Comparison of ENCODE assay signal across 9 mouse cellular contexts in genomic region chr7:80216566-80216965, GRCm38 (mm10). TPM values are rescaled to one million over a fixed set of nuclear protein-coding genes. Genes with fewer than 3 reads are reported as not detected.
DNase-seq lines count a peak whose midpoint lies in the region; ATAC-seq and TF ChIP-seq lines count a peak whose summit lies in the region.
"Had no signal": no experiment of that assay in that cellular context is flagged by ENCODE, and none has a peak within 500 bp of the region (broad histone marks: within the 10 kb centered on the region; RNA-seq: fewer than 3 reads in every experiment).

No protein-coding gene starts in this region.

- H3K4me1 ChIP-seq in intestine, postnatal 0 days (replicated peaks; ENCODE audit: control insufficient read depth, insufficient read depth, low read length): no peaks in the 10 kb centered on the region
- 0 out of 2 replicates have a peak, but pooled peaks cover 2% of the 10 kb centered on the region for H3K4me1 ChIP-seq in intestine, embryonic 16.5 days (ENCODE audit: control insufficient read depth, insufficient read depth, low read length)

- TF ChIP-seq CTCF in intestine, postnatal 0 days (IDR thresholded peaks at IDR 0.05; ENCODE audit: low read depth): peak; percentile 20; the same call in 1 of the 2 replicates

- no peaks in the 10 kb centered on the region for H3K9me3 ChIP-seq in intestine, postnatal 0 days (ENCODE audit: control insufficient read depth)
- no peaks in the 10 kb centered on the region for H3K9me3 ChIP-seq in intestine, embryonic 16.5 days (ENCODE audit: control insufficient read depth, low read length)
- H3K9me3 ChIP-seq: megakaryocyte, embryonic 14.5 days had no signal

- H3K36me3 ChIP-seq in intestine, postnatal 0 days (ENCODE audit: control insufficient read depth, insufficient read depth): peaks cover 77% of the 10 kb centered on the region
- H3K36me3 ChIP-seq in intestine, embryonic 16.5 days (ENCODE audit: control insufficient read depth, insufficient read depth, low read length): 0 out of 2 replicates have a peak, but pooled peaks cover 15% of the 10 kb centered on the region

- WGBS in intestine, postnatal 0 days: 81% methylated on average over 8 of the region's 8 CpGs
- WGBS in intestine, embryonic 16.5 days: 82% methylated on average over 8 of the region's 8 CpGs

- no peak for ATAC-seq in intestine, postnatal 0 days
- no peak for ATAC-seq in intestine, embryonic 16.5 days

- no peak overlapping the region for H3K27ac ChIP-seq in intestine, postnatal 0 days (ENCODE audit: low read depth, low read length)
- no peak overlapping the region for H3K27ac ChIP-seq in intestine, embryonic 16.5 days (ENCODE audit: low read length)

- H3K4me2 ChIP-seq in intestine, postnatal 0 days (replicated peaks; ENCODE audit: low read depth): no peak overlapping the region
- H3K4me2 ChIP-seq in intestine, embryonic 16.5 days (ENCODE audit: low read depth, low read length): no peak overlapping the region

- no peak overlapping the region for H3K4me3 ChIP-seq in intestine, postnatal 0 days (ENCODE audit: low read depth, low read length)
- H3K4me3 ChIP-seq in intestine, embryonic 16.5 days (ENCODE audit: low read length): no peak overlapping the region
- H3K4me3 ChIP-seq: megakaryocyte, embryonic 14.5 days had no signal

- H3K27me3 ChIP-seq in intestine, postnatal 0 days (replicated peaks; ENCODE audit: control insufficient read depth, insufficient read depth, low read length): no peaks in the 10 kb centered on the region
- no peaks in the 10 kb centered on the region for H3K27me3 ChIP-seq in intestine, embryonic 16.5 days (replicated peaks; ENCODE audit: control insufficient read depth, insufficient read depth, low read length)
- H3K27me3 ChIP-seq: megakaryocyte, embryonic 14.5 days had no signal

- DNase-seq in 3T3-L1 (ENCODE audit: low read depth, low spot score): peak; percentile 20
- DNase-seq in brain, adult 2 months (ENCODE audit: low read depth, low spot score): peak; percentile 30
- peak; percentile 51 for DNase-seq in kidney, postnatal 10 days
- DNase-seq in skeletal muscle tissue, adult 2 months (ENCODE audit: low read depth, low spot score): peak; percentile 90
- no peak for DNase-seq in urinary bladder, adult 2 months (ENCODE audit: low spot score)
- no peak for DNase-seq in spleen, postnatal 36 days (ENCODE audit: low spot score in 2 of 2)

- no peak overlapping the region for H3K9ac ChIP-seq in intestine, postnatal 0 days (ENCODE audit: low read depth, low read length)
- H3K9ac ChIP-seq in intestine, embryonic 16.5 days (ENCODE audit: low read depth, low read length): no peak overlapping the region

RNA-seq across cellular contexts. Expression of gene Cib1, which starts 16.0 kb away (rescaled TPM):
- polyA plus RNA-seq in intestine, postnatal 0 days (2015; fragmentation: Nextera tagmentation; extraction: Ambion mirVana): 526 and 531 TPM in 2 replicates
- polyA plus RNA-seq in intestine, embryonic 16.5 days (2015; fragmentation: Nextera tagmentation; extraction: Ambion mirVana): 285 and 306 TPM in 2 replicates
- 66.1 and 85.6 TPM in 2 replicates for polyA plus RNA-seq in urinary bladder, adult 2 months (2012; rRNA removed)

RNA-seq across cellular contexts. Expression of gene Gdpgp1, which starts 16.1 kb away (rescaled TPM):
- 6.5 and 7.4 TPM in 2 replicates for polyA plus RNA-seq in intestine, postnatal 0 days (2015; fragmentation: Nextera tagmentation; extraction: Ambion mirVana)
- 7.6 and 8.1 TPM in 2 replicates for polyA plus RNA-seq in intestine, embryonic 16.5 days (2015; fragmentation: Nextera tagmentation; extraction: Ambion mirVana)
- 2.2 and 2.6 TPM in 2 replicates for polyA plus RNA-seq in urinary bladder, adult 2 months (2012; rRNA removed)

RNA-seq across cellular contexts. Expression of gene Ttll13, which starts 29.6 kb away (rescaled TPM):
- 0.77 and 1.3 TPM in 2 replicates for polyA plus RNA-seq in intestine, postnatal 0 days (2015; fragmentation: Nextera tagmentation; extraction: Ambion mirVana)
- polyA plus RNA-seq in intestine, embryonic 16.5 days (2015; fragmentation: Nextera tagmentation; extraction: Ambion mirVana): 0.56 and 0.69 TPM in 2 replicates
- 1.2 and 1.7 TPM in 2 replicates for polyA plus RNA-seq in urinary bladder, adult 2 months (2012; rRNA removed)

RNA-seq across cellular contexts. Expression of gene Sema4b, which starts 29.9 kb away (rescaled TPM):
- polyA plus RNA-seq in intestine, postnatal 0 days (2015; fragmentation: Nextera tagmentation; extraction: Ambion mirVana): 23.1 and 25.1 TPM in 2 replicates
- 14.9 and 16.3 TPM in 2 replicates for polyA plus RNA-seq in intestine, embryonic 16.5 days (2015; fragmentation: Nextera tagmentation; extraction: Ambion mirVana)
- polyA plus RNA-seq in urinary bladder, adult 2 months (2012; rRNA removed): 15.8 and 27.2 TPM in 2 replicates

RNA-seq across cellular contexts. Expression of gene Ngrn, which starts 44.4 kb away (rescaled TPM):
- polyA plus RNA-seq in intestine, postnatal 0 days (2015; fragmentation: Nextera tagmentation; extraction: Ambion mirVana): 28.2 and 30.2 TPM in 2 replicates
- polyA plus RNA-seq in intestine, embryonic 16.5 days (2015; fragmentation: Nextera tagmentation; extraction: Ambion mirVana): 52.0 and 57.8 TPM in 2 replicates
- polyA plus RNA-seq in urinary bladder, adult 2 months (2012; rRNA removed): 41.7 and 54.9 TPM in 2 replicates

Comparison
In these comparisons a context has a peak if more than half of its experiments do, and no peak if none do; other contexts are left out.
1. DNase-seq: peak in 3T3-L1 (single experiment), brain, adult 2 months (single experiment), kidney, postnatal 10 days (single experiment) and skeletal muscle tissue, adult 2 months (single experiment); none in urinary bladder, adult 2 months (single experiment) and spleen, postnatal 36 days (0 of 2).